Mouse (Mus musculus): ENCODE measurements around the gene Wrnip1.

- TF ChIP-seq CTCF (IDR thresholded peaks at IDR 0.05; ENCODE audit: insufficient read depth, low read length) (no peak), POLR2A (IDR thresholded peaks at IDR 0.05; ENCODE audit: borderline replicate concordance, extremely low read depth, low read depth, low read length) (no peak)
Measured at GRCm38 (mm10) chr13:32795166-32795565, 6.7 kb upstream of the Wrnip1 start.
